Mouse (Mus musculus) liver, postnatal 0 days (tissue): ENCODE measurements around the gene Olfr374. TPM values are rescaled to one million over a fixed set of nuclear protein-coding genes. Genes with fewer than 3 reads are reported as not detected.

Experiments
- ATAC-seq: fragments of 200-750 bp; cut with Nextera tagmentation; 2 replicates; pipeline ENCODE4 v1.8.0; 2017; ENCODE audit warnings: mild to moderate bottlenecking, moderate library complexity
- DNase-seq: peaks from one replicate; pipeline ENCODE4 v3.0.0-alpha.2; 2016
- H3K27ac ChIP-seq: fragments of 300-500 bp; sonication (generic); 2 replicates; pipeline ENCODE4 v1.5.1; 2014; ENCODE audit warnings: antibody characterized with exemption, moderate library complexity, mild to moderate bottlenecking, low read depth
- H3K27me3 ChIP-seq: fragments of 300-500 bp; sonication (generic); 2 replicates; pipeline ENCODE4 v1.6.1; 2014; ENCODE audit warnings: low read length, control low read depth, mixed read lengths; ENCODE audit not compliant: insufficient read depth
- H3K36me3 ChIP-seq: fragments of 300-500 bp; sonication (generic); replicated peaks from 2 replicates; pipeline ENCODE4 v1.6.1; 2014; ENCODE audit warnings: mild to moderate bottlenecking, control low read depth, low read length, moderate library complexity, mixed read lengths; ENCODE audit not compliant: insufficient read depth
- H3K4me1 ChIP-seq: fragments of 300-500 bp; sonication (generic); 2 replicates; pipeline ENCODE4 v1.6.1; 2014; ENCODE audit warnings: antibody characterized with exemption, mild to moderate bottlenecking, control low read depth; ENCODE audit not compliant: insufficient read depth
- H3K4me2 ChIP-seq: fragments of 300-500 bp; sonication (generic); 2 replicates; pipeline ENCODE4 v1.6.1; 2014; ENCODE audit warnings: low read depth, mild to moderate bottlenecking, low read length, moderate library complexity, mixed read lengths
- H3K4me3 ChIP-seq: fragments of 300-500 bp; sonication (generic); 2 replicates; pipeline ENCODE4 v1.5.1; 2014; ENCODE audit warnings: low read depth, low read length
- H3K9ac ChIP-seq: fragments of 300-500 bp; sonication (generic); replicated peaks from 2 replicates; pipeline ENCODE4 v1.6.1; 2014; ENCODE audit warnings: mild to moderate bottlenecking, moderate library complexity
- H3K9me3 ChIP-seq: fragments of 300-500 bp; sonication (generic); 2 replicates; pipeline ENCODE4 v1.6.1; 2016; ENCODE audit warnings: mild to moderate bottlenecking, control low read depth, low read length, mixed read lengths
- CTCF ChIP-seq: sonication (generic); IDR thresholded peaks from 2 replicates; pipeline ENCODE4 v1.5.1; 2016; ENCODE audit warnings: antibody characterized with exemption, low read depth
- EP300 ChIP-seq: IDR thresholded peaks from 2 replicates; pipeline ENCODE4 v1.6.1; 2016; ENCODE audit warnings: antibody characterized with exemption, low read depth, mild to moderate bottlenecking
- WGBS: fragments of 180-500 bp; shearing (Covaris S2); extraction: QIAGEN DNeasy Blood & Tissue Kit; methylation state at CpG from one replicate; pipeline ENCODE4 v1.1.7; 2014; ENCODE audit not compliant: insufficient replicate concordance; 5-methylcytosine and 5-hydroxymethylcytosine counted together
- polyA plus RNA-seq: library from polyadenylated mRNA; unstranded; fragments of >200 nt; fragmentation: Nextera tagmentation; extraction: Ambion mirVana; gene quantifications from 2 replicates; pipeline ENCODE4 v1.2.1, GENCODE M21; 2015

Olfr374 gene
- polyA plus RNA-seq, 1 experiment from 2014 or later: not detected

DNA sequence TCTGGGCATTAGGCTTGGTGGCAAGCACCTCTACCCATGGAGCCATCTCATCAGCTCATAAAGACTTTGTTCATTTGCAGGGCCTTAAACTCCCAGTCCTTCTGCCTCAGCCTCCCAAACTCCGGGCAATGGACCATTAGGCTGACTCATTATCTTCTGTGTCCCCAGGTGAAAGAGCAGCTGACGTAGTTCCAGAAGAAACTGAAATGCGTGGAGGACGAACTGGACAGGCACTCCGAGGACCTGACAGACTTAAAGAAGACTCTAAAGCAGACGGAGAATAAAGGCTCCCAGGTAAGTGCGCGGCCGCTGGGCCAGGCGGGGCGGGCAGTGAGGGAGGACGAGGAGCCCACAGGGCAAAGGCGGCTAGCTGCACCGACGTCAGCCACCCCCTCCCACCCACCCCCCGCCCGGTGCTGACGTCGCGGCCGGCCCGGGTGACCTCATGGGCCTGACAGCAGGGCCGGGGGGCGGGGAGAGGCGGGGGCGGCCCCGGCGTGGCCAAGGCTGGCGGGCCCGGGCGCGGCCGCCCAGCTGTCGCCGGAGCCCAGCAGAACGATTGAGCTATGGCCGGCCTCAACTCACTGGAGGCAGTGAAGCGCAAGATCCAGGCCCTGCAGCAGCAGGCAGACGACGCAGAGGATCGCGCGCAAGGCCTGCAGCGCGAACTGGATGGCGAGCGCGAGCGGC, 28.1 kb downstream of the Olfr374 start, which contains the start of gene Tpm4:
Tpm4 (plus strand) TSS at position 220 of the 690 bp plus-strand sequence.
- H3K27me3 ChIP-seq: 0 out of 2 replicates have a peak, but pooled peaks cover 9% of the 10 kb centered on the region
- peaks cover 21% of the 10 kb centered on the region for H3K4me1 ChIP-seq
- H3K4me3 ChIP-seq: peak within 1 kb of the TSS; percentile 70
- 5% methylated on average over 26 of the region's 49 CpGs for WGBS
- H3K36me3 ChIP-seq: peaks cover 14% of the 10 kb centered on the region
- DNase-seq (peak; percentile 79), ATAC-seq (peak; percentile 85)
- TF ChIP-seq CTCF (no peak), EP300 (no peak)
- H3K4me2 ChIP-seq: peak within 1 kb of the TSS; percentile 78
- peak within 1 kb of the TSS; percentile 90 for H3K27ac ChIP-seq
- no peaks in the 10 kb centered on the region for H3K9me3 ChIP-seq
- peak within 1 kb of the TSS; percentile 76 for H3K9ac ChIP-seq

DNA sequence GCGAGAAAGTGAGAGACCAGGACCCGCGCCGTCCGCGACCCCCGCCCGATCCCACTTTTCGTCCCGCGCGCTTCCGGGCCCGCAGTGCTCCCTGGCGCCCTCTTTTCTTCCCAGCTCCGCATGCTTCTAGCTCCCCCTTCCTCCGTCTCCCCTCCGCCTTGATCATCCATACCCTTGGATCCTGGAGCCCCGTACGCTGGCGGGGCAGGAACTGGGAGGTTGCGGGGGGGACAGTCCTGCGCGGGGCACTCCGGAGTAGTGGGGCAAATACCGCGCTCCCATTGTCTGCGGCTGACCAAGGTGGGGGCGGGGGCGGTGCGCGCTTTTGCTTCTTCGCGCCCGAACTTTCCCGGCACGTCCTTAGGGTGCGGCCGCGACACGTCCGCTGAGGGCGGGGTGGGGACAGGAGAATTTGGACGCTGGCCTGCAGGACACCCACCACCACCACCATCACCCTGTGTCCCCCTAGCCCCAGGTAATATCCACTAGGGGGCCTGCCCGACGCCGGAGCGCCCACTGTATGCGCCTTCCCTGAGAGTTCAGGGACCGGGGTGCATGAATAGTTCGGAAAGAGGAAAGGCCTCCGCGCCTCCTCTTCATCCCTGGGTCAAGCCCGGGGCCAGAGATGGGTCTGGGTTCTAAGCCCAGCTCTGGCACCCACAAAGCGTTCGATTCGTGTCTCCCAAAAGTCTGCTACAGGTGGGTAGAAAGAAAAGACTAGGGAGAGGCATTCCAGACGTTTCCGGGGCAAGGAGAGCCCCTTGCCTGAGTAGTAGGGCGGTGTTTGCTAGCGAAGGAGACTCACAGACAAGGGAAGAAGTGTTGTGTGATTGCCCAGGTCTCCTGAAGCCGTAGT, 28.8 kb downstream of the Olfr374 start:
- Histone ChIP-seq H3K9me3 (no peaks in the 10 kb centered on the region), H3K4me2 (peak overlapping the region; percentile 78), H3K9ac (peak overlapping the region; percentile 76), H3K4me1 (peaks cover 21% of the 10 kb centered on the region), H3K27ac (peak overlapping the region; percentile 90), H3K4me3 (peak overlapping the region; percentile 70), H3K27me3 (0 out of 2 replicates have a peak, but pooled peaks cover 9% of the 10 kb centered on the region), H3K36me3 (peaks cover 14% of the 10 kb centered on the region)
- ATAC-seq (peak; percentile 57), DNase-seq (peak; percentile 65)
- under 1% methylated on average over 53 of the region's 62 CpGs for WGBS
- TF ChIP-seq CTCF: peak; percentile 40
- TF ChIP-seq EP300: no peak

- Histone ChIP-seq H3K9ac (peak overlapping the region; percentile 76), H3K4me3 (peak overlapping the region; percentile 70), H3K9me3 (no peaks in the 10 kb centered on the region), H3K4me1 (peaks cover 21% of the 10 kb centered on the region), H3K4me2 (peak overlapping the region; percentile 78), H3K27me3 (0 out of 2 replicates have a peak, but pooled peaks cover 9% of the 10 kb centered on the region), H3K27ac (peak overlapping the region; percentile 90), H3K36me3 (peaks cover 20% of the 10 kb centered on the region)
- DNase-seq (peak; percentile 55), ATAC-seq (no peak)
- TF ChIP-seq CTCF (no peak), EP300 (0 out of 2 replicates have a peak, but pooled peaks have one; percentile 24)
- 1% methylated on average over 18 of the region's 18 CpGs for WGBS
Observed at GRCm38 (mm10) chr8:72136302-72136978, 29.6 kb downstream of the Olfr374 start.

DNA sequence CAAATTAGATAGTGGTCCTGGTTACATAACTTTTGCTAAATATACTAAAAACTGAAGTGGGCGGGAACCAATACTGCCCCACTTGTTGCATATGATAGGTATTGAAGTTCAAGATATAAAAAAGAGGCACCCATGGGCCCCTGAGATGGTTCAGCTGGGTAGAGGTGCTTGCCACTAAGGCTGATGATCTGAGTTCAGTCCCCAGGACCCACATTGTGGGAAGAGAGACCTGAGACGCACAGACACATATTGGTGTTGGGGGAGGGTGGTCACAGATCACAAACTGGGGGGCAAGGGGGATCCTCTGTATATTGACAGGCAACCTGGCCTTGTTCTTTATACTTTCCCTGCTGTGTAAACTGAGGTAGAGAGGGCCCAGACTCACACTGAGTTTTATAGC, 30.6 kb downstream of the Olfr374 start:
- Histone ChIP-seq H3K4me2 (peak overlapping the region; percentile 78; the same call in 1 of the 2 replicates), H3K4me3 (no peak overlapping the region)

GRCm38 (mm10) chr8:72138456-72138855, 31.6 kb downstream of the Olfr374 start:
- 0 out of 2 replicates have a peak, but pooled peaks cover 9% of the 10 kb centered on the region for H3K27me3 ChIP-seq
- peaks cover 15% of the 10 kb centered on the region for H3K4me1 ChIP-seq
- 86% methylated on average over 5 of the region's 5 CpGs for WGBS
- H3K36me3 ChIP-seq: peaks cover 30% of the 10 kb centered on the region
- DNase-seq (no peak), ATAC-seq (no peak)
- H3K4me3 ChIP-seq: no peak overlapping the region
- H3K9me3 ChIP-seq: no peaks in the 10 kb centered on the region
- no peak overlapping the region for H3K27ac ChIP-seq
- H3K4me2 ChIP-seq: no peak overlapping the region
- H3K9ac ChIP-seq: no peak overlapping the region
- TF ChIP-seq EP300: no peak
- no peak for TF ChIP-seq CTCF

More for the DNA sequence above, 30.6 kb downstream of the Olfr374 start:
- WGBS: 63% methylated on average over 2 of the region's 2 CpGs
- Histone ChIP-seq H3K9ac (no peak overlapping the region), H3K27ac (no peak overlapping the region), H3K9me3 (no peaks in the 10 kb centered on the region), H3K36me3 (peaks cover 20% of the 10 kb centered on the region), H3K4me1 (peaks cover 18% of the 10 kb centered on the region), H3K27me3 (0 out of 2 replicates have a peak, but pooled peaks cover 9% of the 10 kb centered on the region)
- DNase-seq (no peak), ATAC-seq (no peak)
- TF ChIP-seq CTCF: no peak
- TF ChIP-seq EP300: no peak
